Mouse (Mus musculus) embryonic facial prominence, embryonic 15.5 days (tissue): ENCODE data around the gene Ppp1cc. TPM values are rescaled to one million over a fixed set of nuclear protein-coding genes. Genes with fewer than 3 reads are reported as not detected.

ENCODE experiments used
- ATAC-seq: fragments of 200-750 bp; cut with Nextera tagmentation; 2 replicates; pipeline ENCODE4 v1.8.0; 2017; ENCODE audit warnings: low read depth, moderate TSS enrichment; ENCODE audit not compliant: insufficient number of reproducible peaks, low FRiP score, low TSS enrichment
- H3K27ac ChIP-seq: fragments of 300-500 bp; sonication (generic); replicated peaks from 2 replicates; pipeline ENCODE4 v1.5.1; 2015; ENCODE audit warnings: mild to moderate bottlenecking, inconsistent platforms
- H3K27me3 ChIP-seq: fragments of 300-500 bp; sonication (generic); 2 replicates; pipeline ENCODE4 v1.6.1; 2015; ENCODE audit warnings: inconsistent platforms
- H3K36me3 ChIP-seq: fragments of 300-500 bp; sonication (generic); 2 replicates; pipeline ENCODE4 v1.6.1; 2015; ENCODE audit warnings: mild to moderate bottlenecking, inconsistent platforms
- H3K4me1 ChIP-seq: fragments of 300-500 bp; sonication (generic); 2 replicates; pipeline ENCODE4 v1.6.1; 2015; ENCODE audit warnings: inconsistent platforms
- H3K4me2 ChIP-seq: fragments of 300-500 bp; sonication (generic); replicated peaks from 2 replicates; pipeline ENCODE4 v1.6.1; 2015; ENCODE audit warnings: mild to moderate bottlenecking, inconsistent platforms
- H3K4me3 ChIP-seq: fragments of 300-500 bp; sonication (generic); replicated peaks from 2 replicates; pipeline ENCODE4 v1.5.1; 2015; ENCODE audit warnings: mild to moderate bottlenecking, inconsistent platforms
- H3K9ac ChIP-seq: fragments of 300-500 bp; sonication (generic); 2 replicates; pipeline ENCODE4 v1.6.1; 2015; ENCODE audit warnings: inconsistent platforms
- H3K9me3 ChIP-seq: fragments of 300-500 bp; sonication (generic); replicated peaks from 2 replicates; pipeline ENCODE4 v1.6.1; 2016; ENCODE audit warnings: inconsistent platforms
- WGBS: fragments of 180-500 bp; shearing (Covaris S2); methylation state at CpG from one replicate; pipeline ENCODE4 v1.1.7; 2015; 5-methylcytosine and 5-hydroxymethylcytosine counted together
- polyA plus RNA-seq: library from polyadenylated mRNA; unstranded; fragments of >200 nt; fragmentation: Nextera tagmentation; extraction: Ambion mirVana; gene quantifications from 2 replicates; pipeline ENCODE4 v1.2.1, GENCODE M21; 2015

Ppp1cc gene
- polyA plus RNA-seq, 1 experiment from 2014 or later = 238 TPM

- H3K9me3 ChIP-seq = no peaks in the 10 kb centered on the region
- ATAC-seq = no peak
- no peaks in the 10 kb centered on the region for H3K36me3 ChIP-seq
- no peak overlapping the region for H3K4me3 ChIP-seq
- peaks cover 19% of the 10 kb centered on the region for H3K4me1 ChIP-seq
- no peak overlapping the region for H3K4me2 ChIP-seq
- no peak overlapping the region for H3K9ac ChIP-seq
- no peaks in the 10 kb centered on the region for H3K27me3 ChIP-seq
- no peak overlapping the region for H3K27ac ChIP-seq
- WGBS = 45% methylated on average over 18 of the region's 18 CpGs
Measured at GRCm38 (mm10) chr5:122219655-122220629, 61.9 kb downstream of the Ppp1cc start.

- no peak overlapping the region for H3K27ac ChIP-seq
- no peak overlapping the region for H3K4me3 ChIP-seq
- no peak for ATAC-seq
- 79% methylated on average over 4 of the region's 4 CpGs for WGBS
- H3K4me1 ChIP-seq = peaks cover 19% of the 10 kb centered on the region
- H3K36me3 ChIP-seq = no peaks in the 10 kb centered on the region
- no peaks in the 10 kb centered on the region for H3K27me3 ChIP-seq
- no peak overlapping the region for H3K4me2 ChIP-seq
- no peak overlapping the region for H3K9ac ChIP-seq
- no peaks in the 10 kb centered on the region for H3K9me3 ChIP-seq
Measured at GRCm38 (mm10) chr5:122221085-122221484, 63.0 kb downstream of the Ppp1cc start.

DNA sequence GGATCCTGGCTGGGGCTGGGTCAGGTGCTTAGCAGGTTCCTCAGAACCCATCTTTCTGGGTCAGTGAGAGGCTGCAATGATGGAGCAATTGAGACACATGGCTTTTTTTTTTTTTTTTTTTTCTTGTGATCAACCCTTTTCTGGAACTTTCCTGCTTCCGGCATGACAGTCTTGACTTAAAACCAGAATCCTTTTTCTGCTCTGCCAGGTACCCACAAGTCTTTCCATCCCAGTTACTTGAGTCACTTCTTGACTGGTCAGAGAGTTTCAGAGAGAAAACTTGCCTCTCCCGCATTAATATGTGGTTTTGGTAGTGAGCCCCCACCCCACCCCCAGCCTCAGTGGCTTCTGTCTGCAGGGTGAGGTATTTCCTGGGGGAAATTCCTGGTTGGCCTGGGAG lies 66.2 kb downstream of the Ppp1cc start:
- H3K27me3 ChIP-seq = no peaks in the 10 kb centered on the region
- no peak overlapping the region for H3K27ac ChIP-seq
- H3K9me3 ChIP-seq = no peaks in the 10 kb centered on the region
- H3K4me2 ChIP-seq = no peak overlapping the region
- H3K36me3 ChIP-seq = no peaks in the 10 kb centered on the region
- peaks cover 18% of the 10 kb centered on the region for H3K4me1 ChIP-seq
- no peak overlapping the region for H3K9ac ChIP-seq
- no peak overlapping the region for H3K4me3 ChIP-seq
- no peak for ATAC-seq
- 72% methylated on average over 2 of the region's 2 CpGs for WGBS

Other genes with a start within 250 kb of the Ppp1cc start
- gene Cux2, start 108.2 kb upstream of the Ppp1cc start, polyA plus RNA-seq = 1.6 and 4.1 TPM in 2 replicates
- gene Myl2, start 57.3 kb upstream of the Ppp1cc start, polyA plus RNA-seq = 3.6 and 4.6 TPM in 2 replicates
- 0.24 TPM in 1 of 2 replicates, not detected in the other for gene Ccdc63, start 17.5 kb upstream of the Ppp1cc start, polyA plus RNA-seq
- 9.8 and 10.3 TPM in 2 replicates for gene Hvcn1, start 48.5 kb downstream of the Ppp1cc start, polyA plus RNA-seq
- gene Tctn1, start 106.2 kb downstream of the Ppp1cc start, polyA plus RNA-seq = 6.9 and 7.5 TPM in 2 replicates
- 8.0 and 9.5 TPM in 2 replicates for gene Pptc7, start 126.1 kb downstream of the Ppp1cc start, polyA plus RNA-seq
- gene Rad9b, start 196.0 kb downstream of the Ppp1cc start, polyA plus RNA-seq = 11.4 and 11.5 TPM in 2 replicates
- gene Vps29, start 196.1 kb downstream of the Ppp1cc start, polyA plus RNA-seq = 178 and 184 TPM in 2 replicates
- gene Gpn3, start 213.6 kb downstream of the Ppp1cc start, polyA plus RNA-seq = 61.3 and 64.5 TPM in 2 replicates
- gene Fam216a, start 214.1 kb downstream of the Ppp1cc start, polyA plus RNA-seq = 79.9 and 92.3 TPM in 2 replicates
- gene Arpc3, start 233.6 kb downstream of the Ppp1cc start, polyA plus RNA-seq = 129 and 139 TPM in 2 replicates